Mouse (Mus musculus): ENCODE measurements around the gene Syap1. TPM values are rescaled to one million over a fixed set of nuclear protein-coding genes. Genes with fewer than 3 reads are reported as not detected.

The Syap1 gene
- polyA plus RNA-seq (2012): 8.3 and 9.9 TPM in 2 replicates

GRCm38 (mm10) chrX:162887931-162888511 is at the start of gene Syap1:
Gene Syap1 (minus strand): TSS chrX:162888447.

DNA sequence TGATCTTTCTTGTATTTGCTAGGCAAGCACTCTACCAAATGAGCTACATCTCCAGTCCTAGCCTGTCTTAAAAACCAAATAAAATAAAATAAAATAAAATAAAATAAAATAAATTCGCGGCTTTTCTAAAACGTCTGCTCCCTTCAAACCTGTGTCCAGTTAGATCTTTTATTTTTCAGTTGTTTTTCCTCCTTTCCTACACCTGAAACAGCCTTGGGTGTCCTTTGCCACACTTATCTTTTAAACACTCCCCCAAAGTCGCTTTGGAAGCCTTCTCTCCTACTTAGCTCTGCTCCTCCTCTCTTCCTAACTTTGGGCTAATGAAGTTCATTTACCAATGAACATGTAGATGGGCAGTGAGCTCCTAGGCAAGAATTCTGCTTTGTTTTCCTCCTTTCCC is 12.7 kb upstream of the Syap1 start, which contains the start of gene Ctps2:
Ctps2 (plus strand) TSS at position 301 of the 400 bp plus-strand sequence.

DNA sequence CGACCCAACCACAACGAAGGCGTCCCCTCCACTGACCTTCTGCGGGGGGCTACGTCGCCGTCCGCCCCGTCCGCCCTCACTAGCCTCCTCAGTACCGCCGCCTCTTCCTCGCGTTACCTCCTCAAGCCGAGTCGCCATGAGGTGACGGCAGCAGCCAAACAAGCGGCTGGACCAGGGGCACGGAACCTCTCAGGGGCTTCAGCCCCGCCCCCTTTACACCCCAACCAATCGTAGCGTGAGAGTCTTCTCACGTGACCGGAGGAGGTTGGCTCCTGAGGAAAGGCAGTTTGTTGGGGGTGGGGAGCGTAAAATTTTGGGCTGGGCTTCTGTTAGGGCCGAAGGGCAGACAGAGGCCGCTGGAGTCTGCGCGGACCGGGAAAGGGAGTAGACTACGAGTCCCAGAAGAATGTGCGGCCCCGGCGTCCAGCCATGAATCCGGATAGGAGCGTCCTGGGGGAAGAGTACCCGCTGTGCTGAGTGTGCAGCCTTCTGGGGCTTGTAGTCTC is 59.0 kb downstream of the Syap1 start, which contains the start of gene Txlng:
Txlng (minus strand) TSS at position 252 of the 506 bp plus-strand sequence.

Other genes starting within 250 kb of the Syap1 start
- gene Reps2, start 244.8 kb downstream of the Syap1 start, polyA plus RNA-seq (2012): 0.13 and 0.26 TPM in 2 replicates
- 89.7 and 127 TPM in 2 replicates for gene Rbbp7, start 128.0 kb downstream of the Syap1 start, polyA plus RNA-seq (2012)
- gene Txlng, start 59.0 kb downstream of the Syap1 start, polyA plus RNA-seq (2012): 6.5 and 8.4 TPM in 2 replicates
- gene Ctps2, start 12.8 kb upstream of the Syap1 start, polyA plus RNA-seq (2012): 4.6 and 5.2 TPM in 2 replicates
- not detected in 2 replicates for gene S100g, start 76.2 kb upstream of the Syap1 start, polyA plus RNA-seq (2012)